Mouse (Mus musculus) CH12.LX (cell line): Measurements from ENCODE around the gene Pak7. TPM values are rescaled to one million over a fixed set of nuclear protein-coding genes. Genes with fewer than 3 reads are reported as not detected.

Source experiments
- DNase-seq: peaks from one replicate; pipeline ENCODE4 v3.0.0-alpha.2; 2013; ENCODE audit errors: extremely low read depth
- H3K27ac ChIP-seq: 2 replicates; pipeline ENCODE4 v1.5.1; 2012; ENCODE audit warnings: low read depth, mild to moderate bottlenecking, control low read depth, moderate library complexity; ENCODE audit not compliant: insufficient read depth
- H3K27me3 ChIP-seq: replicated peaks from 2 replicates; pipeline ENCODE3; 2012; ENCODE audit warnings: inconsistent platforms
- H3K36me3 ChIP-seq, 2 experiments: replicated peaks in 1 of 2; 2 replicates each; pipeline versions ENCODE3 to v1.6.1; 2012; ENCODE audit warnings: inconsistent platforms in 1 of 2, low read length in 1 of 2, mild to moderate bottlenecking in 1 of 2, mixed read lengths in 1 of 2, moderate library complexity in 1 of 2; ENCODE audit not compliant: control insufficient read depth in 1 of 2, insufficient read depth in 1 of 2
- H3K4me1 ChIP-seq, 2 experiments: 2 replicates each; pipeline ENCODE4 v1.6.1; 2012; ENCODE audit warnings: inconsistent platforms in 1 of 2, moderate library complexity in 1 of 2; ENCODE audit not compliant: insufficient read depth in 2 of 2, control insufficient read depth in 1 of 2
- H3K4me2 ChIP-seq: 2 replicates; pipeline ENCODE4 v1.6.1; 2012; ENCODE audit warnings: low read depth, mild to moderate bottlenecking, control low read depth; ENCODE audit not compliant: poor library complexity, insufficient read depth, severe bottlenecking
- H3K4me3 ChIP-seq, 3 experiments: fragments of 150-350 bp in 1 of 3; sonication (generic) in 1 of 3; replicated peaks in 1 of 3; 2 replicates each; pipeline versions ENCODE3 to v1.5.1; 2011 to 2012; ENCODE audit warnings: low read depth in 2 of 3, low read length in 2 of 3, mild to moderate bottlenecking in 2 of 3, moderate library complexity in 2 of 3, control low read depth in 1 of 3, improper control_type of control experiment in 1 of 3, inconsistent platforms in 1 of 3, mixed read lengths in 1 of 3; ENCODE audit not compliant: poor library complexity in 1 of 3
- H3K79me2 ChIP-seq: replicated peaks from 2 replicates; pipeline ENCODE4 v1.6.1; 2012; ENCODE audit warnings: mild to moderate bottlenecking, moderate library complexity; ENCODE audit not compliant: control insufficient read depth, poor library complexity, insufficient read depth, severe bottlenecking; ENCODE audit errors: extremely low read depth
- H3K9ac ChIP-seq: 2 replicates; pipeline ENCODE4 v1.6.1; 2012; ENCODE audit warnings: low read depth, mild to moderate bottlenecking, control low read depth, moderate library complexity; ENCODE audit not compliant: insufficient read depth
- H3K9me3 ChIP-seq: replicated peaks from 2 replicates; pipeline ENCODE3; 2012; ENCODE audit warnings: low read length, inconsistent platforms, mixed read lengths
- BHLHE40 ChIP-seq: IDR thresholded peaks from 2 replicates; pipeline ENCODE4 v1.6.1; 2011; ENCODE audit warnings: mild to moderate bottlenecking, low read depth, low read length, improper control_type of control experiment
- CTCF ChIP-seq, 2 experiments: IDR thresholded peaks in 1 of 2; conservative IDR thresholded peaks in 1 of 2; 2 replicates each; pipeline ENCODE4 v1.5.1; 2011 to 2012; ENCODE audit warnings: low read depth in 2 of 2, low read length in 2 of 2, improper control_type of control experiment in 1 of 2, inconsistent platforms in 1 of 2, mild to moderate bottlenecking in 1 of 2, moderate library complexity in 1 of 2
- EP300 ChIP-seq: IDR thresholded peaks from 2 replicates; pipeline ENCODE4 v1.6.1; 2011; ENCODE audit warnings: low read length, improper control_type of control experiment
- ETS1 ChIP-seq: conservative IDR thresholded peaks from 2 replicates; pipeline ENCODE4 v1.6.1; 2012; ENCODE audit warnings: low read depth, mild to moderate bottlenecking, inconsistent platforms, low read length, improper control_type of control experiment, moderate library complexity
- GABPA ChIP-seq: IDR thresholded peaks from 2 replicates; pipeline ENCODE4 v1.6.1; 2012; ENCODE audit warnings: low read depth, low read length, improper control_type of control experiment, inconsistent platforms; ENCODE audit not compliant: insufficient replicate concordance
- MAFK ChIP-seq: IDR thresholded peaks from 2 replicates; pipeline ENCODE4 v1.6.1; 2011; ENCODE audit warnings: low read length, improper control_type of control experiment; ENCODE audit not compliant: insufficient replicate concordance
- MAX ChIP-seq: IDR thresholded peaks from 2 replicates; pipeline ENCODE4 v1.6.1; 2011; ENCODE audit warnings: low read length, improper control_type of control experiment
- MAZ ChIP-seq: IDR thresholded peaks from 2 replicates; pipeline ENCODE4 v1.6.1; 2012; ENCODE audit warnings: low read depth, mild to moderate bottlenecking, inconsistent platforms, low read length, improper control_type of control experiment, moderate library complexity
- MEF2A ChIP-seq: IDR thresholded peaks from 2 replicates; pipeline ENCODE4 v1.6.1; 2014; ENCODE audit warnings: low read depth, mild to moderate bottlenecking, inconsistent platforms, low read length, improper control_type of control experiment, borderline replicate concordance
- NELFE ChIP-seq: IDR thresholded peaks from 2 replicates; pipeline ENCODE4 v1.6.1; 2011; ENCODE audit warnings: low read depth, low read length, improper control_type of control experiment
- PAX5 ChIP-seq: IDR thresholded peaks from 2 replicates; pipeline ENCODE4 v1.6.1; 2012; ENCODE audit warnings: low read length, inconsistent platforms, mixed read lengths
- RCOR1 ChIP-seq: conservative IDR thresholded peaks from 2 replicates; pipeline ENCODE4 v1.6.1; 2012; ENCODE audit warnings: low read depth, mild to moderate bottlenecking, inconsistent platforms, low read length, improper control_type of control experiment
- SIN3A ChIP-seq: IDR thresholded peaks from 2 replicates; pipeline ENCODE4 v1.6.1; 2012; ENCODE audit warnings: low read length, improper control_type of control experiment, inconsistent platforms
- TBP ChIP-seq: conservative IDR thresholded peaks from 2 replicates; pipeline ENCODE4 v1.6.1; 2011; ENCODE audit warnings: low read depth, low read length, improper control_type of control experiment
- TCF12 ChIP-seq: IDR thresholded peaks from 2 replicates; pipeline ENCODE4 v1.6.1; 2014; ENCODE audit warnings: low read depth, mild to moderate bottlenecking, inconsistent platforms, low read length, improper control_type of control experiment
- ZKSCAN1 ChIP-seq: IDR thresholded peaks from 2 replicates; pipeline ENCODE4 v1.6.1; 2012; ENCODE audit warnings: low read depth, inconsistent platforms, low read length, improper control_type of control experiment, borderline replicate concordance
- ZMIZ1 ChIP-seq: IDR thresholded peaks from 2 replicates; pipeline ENCODE4 v1.6.1; 2012; ENCODE audit warnings: low read depth, mild to moderate bottlenecking, inconsistent platforms, low read length, improper control_type of control experiment
- ZNF384 ChIP-seq: IDR thresholded peaks from 2 replicates; pipeline ENCODE4 v1.6.1; 2012; ENCODE audit warnings: low read depth, low read length, improper control_type of control experiment, inconsistent platforms
- dilution Hi-C: fragments of 300-500 bp; cut with MboI; formaldehyde crosslinking; loops from 2 replicates; pipeline ENCODE4 v1.14.3; 2020; ENCODE audit warnings: low sequenced_read_pairs; ENCODE audit not compliant: extremely low pct_unique_long_range_greater_than_20kb, extremely low pct_ligation_motif_present
- in situ Hi-C: fragments of 300-500 bp; cut with MboI; formaldehyde crosslinking; loops from 3 replicates; pipeline ENCODE4 v1.14.3; 2019; ENCODE audit warnings: low sequenced_read_pairs, low pct_ligation_motif_present, low pct_unique_long_range_greater_than_20kb, mixed read lengths
- polyA plus RNA-seq: library from polyadenylated mRNA; unstranded; fragments of >175 nt; gene quantifications from 2 replicates; pipeline ENCODE4 v1.2.1, GENCODE M21; 2012; ENCODE audit warnings: low read depth; ENCODE audit not compliant: insufficient read length
- total RNA-seq, 2 experiments: library from RNA; depleted of rRNA; stranded (reverse); fragments of 300-350 nt in 1 of 2; fragments of >200 nt in 1 of 2; gene quantifications; 2 replicates each; pipeline ENCODE4 v1.2.3; 2012 to 2014

Gene Pak7
- total and polyA plus RNA-seq, 3 experiments, result not detected

DNA sequence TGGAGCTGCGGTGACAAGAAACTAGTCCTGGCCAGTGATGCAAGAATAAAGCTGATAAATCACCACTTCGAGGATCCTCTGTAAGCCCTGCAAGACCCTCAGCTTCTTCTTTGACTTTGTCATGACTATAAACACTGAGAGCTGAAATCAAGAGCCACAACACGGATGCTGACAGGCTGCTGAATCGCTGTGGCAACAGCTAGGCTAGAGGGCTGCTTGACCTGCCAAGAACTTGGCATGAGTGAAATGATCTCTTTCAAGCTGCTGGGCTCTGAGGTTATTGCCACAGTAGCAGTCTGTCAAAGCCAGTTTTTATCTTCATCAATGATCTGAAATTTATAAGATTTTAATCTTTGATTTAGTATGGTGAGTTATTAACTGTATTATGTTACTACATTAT, 62.1 kb downstream of the Pak7 start:
- H3K9me3 ChIP-seq, result peaks cover 27% of the 10 kb centered on the region
- no peak overlapping the region for H3K4me3 ChIP-seq
- no peak overlapping the region for H3K9ac ChIP-seq
- no peaks in the 10 kb centered on the region for H3K27me3 ChIP-seq
- no peaks in the 10 kb centered on the region for H3K36me3 ChIP-seq
- H3K4me2 ChIP-seq, result no peak overlapping the region
- no peak overlapping the region for H3K27ac ChIP-seq
- no peaks in the 10 kb centered on the region for H3K79me2 ChIP-seq
- no peaks in the 10 kb centered on the region for H3K4me1 ChIP-seq
- in situ Hi-C loops (no loop called here), dilution Hi-C loops (no loop called here)
- TF ChIP-seq BHLHE40 (no peak), ETS1 (no peak), MAZ (no peak), ZKSCAN1 (no peak), EP300 (no peak), MEF2A (no peak), ZMIZ1 (no peak)
- DNase-seq, result no peak

DNA sequence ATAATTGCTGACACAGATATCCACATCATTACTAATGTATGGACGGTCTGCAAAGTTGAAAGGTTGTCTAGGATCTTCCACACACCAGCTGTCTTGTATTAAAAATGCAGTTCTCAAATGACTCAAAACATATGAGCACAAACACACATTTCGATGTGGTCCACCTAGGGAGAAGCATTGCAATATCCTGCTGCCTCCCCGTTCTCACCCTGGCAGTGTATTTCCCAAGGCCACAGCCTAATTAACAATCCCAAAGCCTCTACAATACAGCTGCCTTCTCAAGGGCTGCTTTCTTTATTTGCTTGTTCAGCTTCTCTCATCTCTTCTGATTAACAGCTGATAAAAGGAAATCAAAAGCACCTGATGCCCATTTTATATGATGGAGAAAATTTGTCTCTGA, 78.5 kb downstream of the Pak7 start:
- Histone ChIP-seq H3K4me1 (no peaks in the 10 kb centered on the region), H3K4me2 (no peak overlapping the region), H3K4me3 (no peak overlapping the region), H3K27me3 (no peaks in the 10 kb centered on the region), H3K36me3 (no peaks in the 10 kb centered on the region), H3K27ac (no peak overlapping the region), H3K9ac (no peak overlapping the region), H3K9me3 (peaks cover 24% of the 10 kb centered on the region), H3K79me2 (no peaks in the 10 kb centered on the region)
- TF ChIP-seq PAX5 (no peak), TCF12 (no peak), MAFK (no peak), RCOR1 (no peak), TBP (no peak), ZMIZ1 (no peak), NELFE (no peak), EP300 (no peak), MAX (no peak), SIN3A (no peak)
- no peak for DNase-seq
- dilution Hi-C loops, result no loop called here
- in situ Hi-C loops, result no loop called here

DNA sequence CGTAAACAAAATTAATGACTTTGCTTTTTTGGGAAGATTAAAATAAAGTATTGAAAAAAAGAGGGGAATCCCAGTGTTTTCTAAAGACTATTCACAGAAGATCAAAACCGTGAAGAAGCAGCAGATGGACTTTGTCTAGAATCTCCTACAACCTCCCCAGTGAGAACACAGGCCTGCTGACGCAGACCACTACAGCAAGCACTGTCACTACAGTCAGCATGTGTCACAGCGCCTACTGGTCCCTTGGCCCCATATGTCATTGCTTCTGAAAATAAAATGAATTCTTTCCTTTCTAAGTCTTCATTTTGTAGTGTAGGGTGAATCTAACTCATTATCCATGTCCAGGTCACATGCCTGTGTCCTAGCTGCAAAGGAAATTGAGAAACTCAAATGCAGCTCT, 79.0 kb downstream of the Pak7 start:
- Histone ChIP-seq H3K4me1 (no peaks in the 10 kb centered on the region), H3K9ac (no peak overlapping the region), H3K9me3 (peaks cover 19% of the 10 kb centered on the region), H3K36me3 (no peaks in the 10 kb centered on the region)
- no peak for DNase-seq
- dilution Hi-C loops, result no loop called here
- TF ChIP-seq GABPA (no peak), ZNF384 (no peak), ZKSCAN1 (no peak), NELFE (no peak), CTCF (conservative IDR thresholded peaks at IDR 0.05 in 1 of 2, IDR thresholded peaks at IDR 0.05 in 1 of 2; ENCODE audit: low read depth in 2 of 2, low read length in 2 of 2) (no peak), SIN3A (no peak), TCF12 (no peak)
- TF ChIP-seq, all 38 proteins: peak for 0
- Histone ChIP-seq H3K4me2 (no peak overlapping the region), H3K27me3 (no peaks in the 10 kb centered on the region), H3K27ac (no peak overlapping the region), H3K79me2 (no peaks in the 10 kb centered on the region), H3K4me3 (no peak overlapping the region)
- in situ Hi-C loops, result no loop called here
